Mouse (Mus musculus): ENCODE measurements around the gene Ece1.

The Ece1 gene

DNA sequence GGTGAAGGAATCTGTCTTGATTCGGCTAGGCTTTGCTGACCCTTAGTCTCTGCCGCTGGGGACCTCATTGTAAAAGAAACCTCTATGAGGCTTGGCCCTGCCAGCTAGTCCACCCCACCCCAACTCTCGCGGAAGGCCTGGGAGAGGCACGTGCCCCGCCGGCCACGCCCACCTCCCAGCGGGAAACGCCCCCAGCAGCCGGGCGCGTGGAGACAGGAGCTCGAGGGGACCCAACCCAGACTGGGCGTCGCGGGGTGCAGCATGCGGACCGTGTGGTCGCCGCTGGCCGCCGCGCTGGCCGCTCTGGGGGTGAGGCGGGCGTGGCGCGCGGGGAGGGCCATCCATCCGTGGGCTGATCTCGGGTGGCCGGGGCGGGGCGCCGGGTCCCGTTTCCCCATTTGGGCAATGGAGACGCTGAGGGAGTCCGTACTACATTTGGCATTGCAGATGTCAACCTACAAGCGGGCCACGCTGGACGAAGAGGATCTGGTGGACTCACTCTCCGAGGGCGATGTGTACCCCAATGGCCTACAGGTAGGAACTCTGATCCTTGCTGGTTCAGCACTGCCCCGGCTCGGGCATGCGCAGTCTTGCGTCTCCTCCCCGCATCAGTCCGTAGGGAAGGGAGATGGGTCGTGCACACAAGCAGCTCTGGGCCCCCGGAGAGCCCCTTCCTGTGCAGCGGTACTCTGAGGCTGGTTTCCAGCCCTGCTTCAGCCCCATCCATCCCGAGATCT, 51.5 kb downstream of the Ece1 start:
- peak; percentile 31 for DNase-seq (ENCODE audit: low read depth, low spot score)

DNA sequence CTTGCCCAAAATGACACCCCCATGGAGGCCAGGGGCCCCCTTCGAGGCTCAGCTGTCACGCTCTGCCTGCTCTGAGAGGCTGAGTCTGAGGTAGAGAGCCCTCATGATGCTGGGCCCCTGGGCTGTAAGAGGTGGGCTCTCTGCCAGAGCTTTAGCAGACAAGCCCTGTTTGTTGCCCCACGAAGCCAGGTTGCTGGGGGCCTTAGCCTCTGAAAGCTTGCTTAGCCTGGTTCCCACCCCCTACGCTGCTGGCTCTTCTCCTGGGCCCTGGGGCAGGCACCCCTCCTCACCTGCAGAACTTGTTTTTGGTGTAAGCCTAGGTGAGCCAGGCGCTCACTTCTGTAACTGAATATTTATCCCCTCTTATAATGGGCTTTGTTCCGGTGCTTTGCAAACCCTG, 55.6 kb downstream of the Ece1 start:
- DNase-seq (ENCODE audit: low read depth, low spot score) = no peak

DNA sequence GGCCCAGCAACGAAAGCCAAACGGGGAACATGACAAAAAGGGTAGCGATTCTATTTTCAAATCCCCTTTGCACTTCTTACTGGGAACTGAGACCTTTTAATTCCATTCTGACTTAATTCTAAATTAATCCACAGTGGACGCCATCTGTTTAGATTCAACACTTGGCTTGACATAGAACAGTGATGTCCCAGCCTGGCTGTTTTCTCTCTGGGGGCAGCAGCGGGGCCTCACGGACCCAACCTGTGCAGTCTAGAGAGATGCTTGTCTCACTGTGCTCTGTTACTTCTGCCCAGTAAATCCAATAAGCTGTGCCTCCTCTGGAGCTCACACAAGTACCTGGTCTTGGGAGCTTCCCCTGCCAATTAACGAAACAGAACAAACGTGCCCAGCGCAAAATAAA, 56.5 kb downstream of the Ece1 start:
- DNase-seq (ENCODE audit: low read depth, low spot score) = no peak

DNA sequence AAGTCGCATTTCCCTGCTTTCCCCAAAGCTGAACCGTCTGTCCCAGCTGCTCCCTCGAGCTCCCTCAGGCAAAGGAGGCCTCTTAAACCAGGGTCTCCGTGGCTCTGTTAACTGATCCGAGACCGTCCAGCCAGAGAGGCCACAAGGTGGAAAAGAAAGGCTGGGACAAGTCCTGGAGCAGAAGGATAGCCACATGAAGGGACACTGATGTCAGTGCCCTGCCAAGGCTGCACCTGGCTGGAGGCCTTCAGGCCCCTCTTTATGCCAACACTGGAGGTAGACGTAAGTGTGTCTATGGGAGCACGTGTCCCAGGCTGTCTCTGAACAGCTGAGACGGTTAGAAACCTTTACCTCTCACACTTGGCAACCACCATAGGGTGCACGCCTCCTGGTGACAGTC, 57.1 kb downstream of the Ece1 start:
- DNase-seq (ENCODE audit: low read depth, low spot score) = no peak

DNA sequence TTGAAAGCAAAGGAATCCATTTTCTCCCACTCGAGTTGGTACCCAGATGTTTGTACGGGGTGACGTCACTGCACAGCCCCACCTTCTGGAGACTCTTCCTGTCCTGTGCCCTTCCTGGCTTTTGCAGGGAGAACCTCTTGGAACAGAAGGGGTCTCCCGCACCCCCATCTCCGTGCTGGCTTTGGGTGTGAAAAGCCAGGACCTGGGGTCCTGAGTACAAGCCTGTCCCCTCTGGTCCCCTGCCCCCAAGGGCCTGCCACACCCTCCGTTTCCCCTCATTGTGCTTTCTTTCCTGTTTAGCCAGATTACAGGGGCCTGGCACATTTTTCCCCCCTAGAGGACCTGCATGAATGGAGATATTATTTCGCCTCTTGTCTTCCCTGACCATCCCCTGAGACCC, 58.0 kb downstream of the Ece1 start:
- DNase-seq (ENCODE audit: low read depth, low spot score) = no peak

DNA sequence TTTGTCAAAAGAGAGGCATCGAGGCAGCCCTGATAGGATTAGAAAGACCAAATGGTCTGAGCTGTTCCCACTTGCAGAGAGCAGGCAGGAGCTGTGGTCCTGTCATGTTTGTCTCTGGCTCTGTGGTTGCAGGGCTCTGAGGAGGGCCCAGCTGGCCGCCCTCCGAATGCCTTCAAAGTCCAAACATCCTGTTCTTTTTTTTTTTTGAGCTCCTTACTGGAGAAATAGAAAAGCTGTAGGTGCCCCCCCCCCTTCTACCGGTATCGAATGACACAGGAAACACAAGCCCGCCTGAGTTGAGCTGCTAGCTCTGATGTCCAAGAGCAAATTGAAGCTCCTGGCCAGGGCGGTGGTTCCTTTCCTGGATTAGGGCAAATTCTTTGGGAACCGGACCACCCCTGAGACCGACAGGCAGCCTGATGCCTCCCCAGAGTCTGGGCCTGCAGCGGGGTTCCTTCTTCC, 58.5 kb downstream of the Ece1 start:
- DNase-seq (ENCODE audit: low read depth, low spot score) = no peak

DNA sequence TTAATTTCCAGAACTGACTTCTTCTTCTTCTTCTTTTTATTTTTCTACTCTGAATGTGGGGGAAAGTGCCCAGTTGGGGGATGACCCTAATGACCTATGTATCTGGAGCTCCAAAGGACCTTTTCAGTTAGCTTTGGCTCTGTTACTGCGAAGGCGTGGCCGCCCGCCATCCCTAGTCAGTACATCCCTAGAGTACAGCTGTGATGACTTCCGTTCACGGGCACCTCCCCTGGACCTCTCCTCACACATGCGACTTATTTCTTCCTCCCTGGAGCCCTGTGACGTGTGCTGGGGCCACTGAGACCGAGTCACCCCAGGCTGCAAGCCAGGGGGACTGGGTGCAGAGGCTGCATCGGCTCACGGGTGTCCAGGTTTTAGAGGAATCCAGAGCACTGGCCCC, 59.5 kb downstream of the Ece1 start:
- DNase-seq (ENCODE audit: low read depth, low spot score) = no peak

DNA sequence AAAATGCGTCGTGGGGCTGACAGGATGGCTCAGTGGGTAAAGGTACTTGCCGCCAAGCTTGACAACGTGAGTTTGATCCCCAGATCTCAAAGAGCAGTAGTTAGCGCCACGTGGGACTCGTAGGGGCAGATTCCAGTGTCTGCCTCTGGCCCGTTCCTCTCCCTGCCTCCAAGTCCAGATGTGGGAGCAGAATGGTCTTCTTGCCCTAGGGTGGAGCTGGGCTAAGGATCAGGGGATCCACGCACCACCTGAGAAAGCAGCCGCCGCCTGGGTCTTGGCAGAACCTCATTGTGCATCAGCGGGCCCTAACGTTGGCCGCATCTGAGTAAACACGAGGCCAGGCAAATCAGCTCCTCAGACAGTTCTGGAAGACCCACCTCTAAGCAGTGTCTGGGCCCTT, 61.0 kb downstream of the Ece1 start:
- DNase-seq (ENCODE audit: low read depth, low spot score) = no peak

DNA sequence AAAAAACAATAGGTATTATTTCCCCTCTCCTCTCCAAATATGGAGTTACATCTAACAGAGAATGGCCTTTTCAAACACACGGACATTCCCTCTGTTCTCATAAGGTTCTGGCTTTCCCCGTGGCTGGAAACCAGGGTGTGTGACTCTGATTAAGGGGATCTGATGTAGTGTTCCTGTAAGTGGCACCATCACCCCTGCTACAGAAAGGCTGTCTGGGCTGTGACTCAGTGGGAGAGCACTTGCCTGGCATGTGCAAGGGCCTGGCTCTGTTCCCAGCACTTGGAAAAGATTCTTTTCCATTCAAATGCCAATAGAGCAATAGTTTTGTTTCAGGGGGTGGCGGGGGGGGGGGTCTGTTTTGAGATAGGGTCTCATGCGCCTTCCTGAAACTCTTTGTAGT, 63.1 kb downstream of the Ece1 start:
- DNase-seq (ENCODE audit: low read depth, low spot score) = no peak

DNA sequence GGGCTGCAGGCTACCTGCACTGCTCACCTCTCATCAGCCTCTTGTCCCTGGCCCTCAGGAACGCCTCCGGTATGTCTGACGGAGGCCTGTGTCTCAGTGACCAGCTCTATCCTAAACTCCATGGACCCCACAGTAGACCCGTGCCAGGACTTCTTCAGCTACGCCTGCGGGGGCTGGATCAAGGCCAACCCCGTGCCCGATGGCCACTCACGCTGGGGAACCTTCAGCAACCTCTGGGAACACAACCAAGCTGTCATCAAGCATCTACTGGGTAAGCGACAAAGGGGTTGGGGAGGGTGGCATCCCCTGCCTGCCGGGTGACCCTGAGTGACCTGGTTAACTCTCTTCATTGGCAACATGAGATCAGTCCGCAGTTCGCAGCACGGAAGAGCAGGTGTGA, 64.1 kb downstream of the Ece1 start:
- no peak for DNase-seq (ENCODE audit: low read depth, low spot score)

DNA sequence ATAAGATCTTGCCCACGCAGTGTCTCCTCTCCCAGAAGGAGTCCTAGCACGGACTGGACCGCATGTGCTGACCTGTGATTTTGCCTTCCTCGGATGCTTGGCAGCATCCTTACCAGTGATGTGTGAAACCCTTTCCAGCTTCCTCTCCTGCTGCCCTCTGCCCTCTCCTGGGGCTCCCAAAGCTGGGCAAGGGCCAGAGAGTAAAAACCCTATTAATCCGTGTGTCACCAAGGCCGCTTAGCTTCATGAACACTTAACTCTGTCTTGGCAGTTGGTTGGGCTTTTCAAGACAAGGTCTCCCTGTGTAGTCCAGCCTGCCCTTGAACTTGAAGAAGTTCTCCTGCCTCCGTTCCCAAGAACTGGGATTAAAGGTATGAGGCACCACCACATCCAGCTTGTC, 65.1 kb downstream of the Ece1 start:
- DNase-seq (ENCODE audit: low read depth, low spot score) = no peak

DNA sequence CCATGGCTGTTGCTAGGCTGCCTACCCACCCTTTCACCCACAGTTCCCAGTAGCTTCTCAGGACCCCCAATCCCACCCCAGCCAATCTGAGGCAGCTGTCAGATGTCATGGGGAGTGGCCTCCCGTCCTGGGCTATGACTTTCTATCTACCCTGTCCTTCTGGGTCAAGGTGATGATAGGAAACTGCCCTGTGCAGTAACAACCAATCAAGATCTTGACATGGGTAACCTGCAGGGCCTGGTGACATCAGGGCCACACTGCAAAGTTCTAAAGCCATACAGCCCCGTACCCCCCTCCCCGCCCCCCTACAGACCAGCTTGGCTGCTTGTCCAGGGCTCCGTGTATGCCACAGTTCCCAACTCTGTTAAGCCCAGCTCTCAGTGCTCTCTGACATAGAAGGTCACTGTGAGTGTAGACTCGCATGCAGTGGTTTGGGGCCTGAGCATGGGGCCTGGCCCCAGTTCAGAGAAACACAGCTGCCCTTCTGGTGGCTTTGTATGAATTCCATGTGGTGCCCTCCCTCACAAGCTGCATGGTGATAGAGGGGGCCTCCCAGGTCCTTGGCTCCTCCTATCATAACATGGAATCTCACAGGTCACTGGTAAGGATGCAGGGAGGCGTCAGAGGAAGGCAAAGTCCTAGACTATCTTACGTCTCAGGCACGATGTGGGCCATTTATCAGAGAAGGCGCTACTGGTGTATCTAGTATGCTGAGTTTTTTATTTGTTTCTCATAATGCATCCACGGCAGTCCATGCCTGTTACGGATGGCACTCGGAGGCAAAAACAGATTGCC, 65.9 kb downstream of the Ece1 start:
- no peak for DNase-seq (ENCODE audit: low read depth, low spot score)

DNA sequence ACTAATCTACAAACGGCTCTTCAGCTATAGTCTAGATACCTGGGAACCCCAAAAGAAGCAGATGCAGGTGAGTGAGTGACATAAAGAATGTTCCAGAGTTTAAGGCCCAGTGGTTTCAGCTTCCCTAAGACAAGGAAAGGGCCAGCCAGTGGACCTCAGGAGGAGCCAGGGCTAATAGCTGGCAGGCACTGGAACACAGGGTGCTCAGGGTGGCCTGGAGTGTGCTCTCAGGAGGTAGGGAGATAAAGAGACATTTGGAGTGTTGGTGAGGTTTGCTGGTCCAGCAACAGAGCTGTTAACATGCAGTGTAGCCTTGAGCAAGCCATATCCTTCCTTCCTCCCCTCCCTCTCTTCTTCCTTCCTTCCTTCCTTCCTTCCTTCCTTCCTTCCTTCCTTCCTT, 66.8 kb downstream of the Ece1 start:
- no peak for DNase-seq (ENCODE audit: low read depth, low spot score)

DNA sequence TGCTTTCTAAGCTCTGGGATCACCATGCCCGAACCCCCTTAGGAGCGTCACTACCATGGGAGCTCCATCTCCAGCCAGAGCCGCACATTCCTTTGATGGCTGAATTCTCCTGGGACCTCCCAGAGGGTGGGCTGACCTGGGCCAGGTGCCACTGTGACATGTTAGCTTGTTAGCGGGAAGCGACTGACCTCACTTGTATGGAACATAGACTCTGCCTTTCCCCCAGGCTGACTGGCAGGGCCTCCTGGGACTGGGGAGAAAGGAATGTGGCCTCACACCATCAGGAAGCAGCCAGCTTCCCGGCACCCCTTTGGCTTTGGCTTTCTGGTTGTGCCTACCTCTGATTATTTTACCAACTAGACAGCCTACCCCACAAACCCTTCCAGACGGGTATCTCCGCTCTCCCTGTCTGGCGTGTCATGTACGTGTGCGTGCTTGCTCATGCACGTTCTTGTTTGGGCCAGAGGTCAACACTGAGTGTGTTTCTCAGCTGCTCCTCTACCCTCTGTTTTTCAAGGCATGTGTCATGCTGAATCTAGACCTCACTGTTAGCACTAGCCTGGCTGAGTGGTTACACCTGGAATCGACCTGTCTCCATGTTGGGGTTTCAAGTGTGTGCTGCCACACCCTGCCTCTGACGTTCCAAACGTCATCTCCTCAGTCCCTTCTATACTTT, 67.4 kb downstream of the Ece1 start:
- no peak for DNase-seq (ENCODE audit: low read depth, low spot score)

DNA sequence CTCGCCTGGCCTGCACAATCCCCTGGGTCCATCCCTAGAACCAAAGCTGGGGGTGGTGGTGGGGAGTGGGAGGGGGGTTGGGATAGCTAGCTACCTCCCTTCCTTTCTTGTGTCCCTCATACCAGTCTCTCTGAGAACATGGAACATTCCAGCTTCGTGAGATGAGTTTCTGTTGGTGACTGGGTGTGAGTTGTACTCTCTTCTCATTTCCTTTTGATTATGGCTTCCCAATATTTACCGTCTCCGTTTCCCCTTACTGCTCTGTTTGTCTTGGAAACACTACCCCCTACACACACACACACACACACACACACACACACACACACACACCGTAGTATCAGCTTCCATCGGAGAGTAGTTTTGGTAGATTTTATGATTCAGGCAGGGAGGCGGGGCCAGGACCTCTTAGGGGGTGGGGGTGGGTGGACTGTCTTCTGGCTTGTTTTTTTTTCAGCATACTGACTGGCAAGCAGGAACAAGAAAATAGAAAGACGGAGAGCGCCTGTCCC, 68.5 kb downstream of the Ece1 start:
- DNase-seq (ENCODE audit: low read depth, low spot score) = no peak

DNA sequence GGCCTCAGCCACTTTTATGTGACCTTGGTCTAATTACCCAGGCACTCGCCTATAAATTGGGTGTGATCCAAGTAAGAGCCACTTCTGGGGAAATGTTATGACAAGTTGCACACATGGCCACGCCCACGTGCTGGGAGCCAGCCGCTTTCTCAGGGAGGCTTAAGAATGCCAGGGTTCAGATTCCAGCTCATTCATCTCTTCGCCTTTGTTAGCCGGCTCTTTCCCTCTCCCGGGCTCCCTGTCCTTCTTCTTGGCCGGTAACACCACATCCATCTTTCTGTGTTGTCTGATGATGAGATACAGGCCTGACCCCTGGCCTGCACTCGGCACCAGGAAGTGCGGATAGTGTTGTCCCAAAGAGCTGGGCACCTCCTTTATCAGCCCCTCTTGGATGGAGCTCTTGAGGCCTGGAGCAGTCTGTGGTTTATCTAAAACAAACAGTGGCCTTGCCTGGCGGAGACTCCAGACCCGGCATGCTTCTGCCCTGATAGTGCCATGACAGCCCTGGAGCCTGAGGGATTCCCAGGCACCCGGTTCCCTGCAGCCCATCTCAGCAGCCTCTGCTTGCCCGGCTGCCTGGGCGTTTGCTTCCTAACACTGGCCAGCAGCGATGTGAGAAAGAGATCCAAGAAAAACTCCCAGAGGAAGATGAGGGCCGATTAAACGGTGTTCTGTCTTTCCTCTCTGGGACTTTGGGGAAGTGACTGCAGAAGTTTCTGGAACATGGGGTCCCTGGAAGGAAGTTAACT, 69.1 kb downstream of the Ece1 start:
- DNase-seq (ENCODE audit: low read depth, low spot score) = no peak

DNA sequence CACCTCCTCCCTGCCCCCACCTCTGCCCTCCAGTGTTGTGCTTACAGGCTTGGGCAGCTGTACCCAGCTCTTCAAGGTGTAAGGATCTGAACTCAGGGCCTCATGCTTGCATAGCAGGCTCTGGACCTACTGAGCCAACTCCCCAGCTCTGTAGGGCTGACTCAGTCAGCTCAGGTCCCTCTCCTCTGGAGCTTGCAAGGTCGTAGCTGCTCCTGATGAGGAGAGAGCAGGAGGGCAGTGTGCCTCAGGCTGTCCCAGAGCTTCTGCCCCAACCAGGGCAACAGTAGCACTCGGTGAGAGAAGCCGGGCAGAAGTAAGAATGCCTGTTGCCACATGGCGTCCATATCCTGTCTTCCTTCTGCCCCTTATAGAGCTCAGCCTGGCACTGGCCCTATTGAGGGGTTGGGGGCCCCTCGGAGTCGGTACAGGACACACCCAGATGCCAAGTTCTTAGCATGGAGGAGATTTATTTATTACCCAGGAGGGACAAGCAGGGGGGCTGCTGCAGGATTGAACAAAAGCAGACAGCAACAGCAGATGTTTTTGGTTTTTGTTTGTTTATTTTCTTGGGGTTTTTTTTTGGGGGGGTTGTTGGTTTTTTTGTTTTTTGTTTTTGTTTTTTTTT, 70.6 kb downstream of the Ece1 start:
- no peak for DNase-seq (ENCODE audit: low read depth, low spot score)

DNA sequence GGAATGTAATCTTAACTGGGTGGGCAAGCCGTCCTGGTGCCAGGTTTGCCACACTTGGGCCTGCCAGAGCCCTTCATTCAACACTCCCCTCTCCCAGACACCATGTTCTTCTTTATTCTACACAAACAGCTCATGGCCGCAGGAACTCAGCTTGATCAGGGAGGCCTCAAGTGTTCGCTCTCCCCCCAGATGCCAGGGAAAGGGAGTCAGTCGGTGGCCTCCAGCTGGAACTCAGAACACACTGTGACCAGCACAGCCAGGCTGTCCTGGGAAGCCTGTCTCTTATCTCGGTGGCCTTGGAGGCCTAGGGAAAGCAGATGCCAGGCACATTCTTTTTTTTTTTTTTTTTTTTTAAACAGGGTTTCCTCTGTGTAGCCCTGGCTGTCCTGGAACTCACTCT, 71.3 kb downstream of the Ece1 start:
- DNase-seq (ENCODE audit: low read depth, low spot score) = no peak

DNA sequence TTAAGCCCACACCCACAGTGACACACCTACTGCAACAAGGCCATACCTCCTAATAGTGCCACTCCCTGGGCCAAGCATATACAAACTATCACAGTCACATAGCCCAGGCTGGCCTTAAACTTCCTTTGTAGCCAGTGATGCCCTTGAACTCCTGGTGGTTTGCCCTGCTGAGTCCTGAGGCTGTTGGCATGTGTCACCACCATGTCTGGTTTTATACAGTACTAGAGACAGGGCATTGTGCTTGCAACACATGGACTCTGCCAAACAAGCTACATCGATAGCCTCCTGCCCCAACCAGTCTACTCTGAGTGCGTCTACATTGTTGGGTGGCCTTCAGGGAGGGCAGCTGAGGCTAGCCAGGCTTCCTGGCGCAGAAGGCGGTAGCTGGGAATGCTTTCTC, 74.1 kb downstream of the Ece1 start:
- DNase-seq (ENCODE audit: low read depth, low spot score) = no peak

DNA sequence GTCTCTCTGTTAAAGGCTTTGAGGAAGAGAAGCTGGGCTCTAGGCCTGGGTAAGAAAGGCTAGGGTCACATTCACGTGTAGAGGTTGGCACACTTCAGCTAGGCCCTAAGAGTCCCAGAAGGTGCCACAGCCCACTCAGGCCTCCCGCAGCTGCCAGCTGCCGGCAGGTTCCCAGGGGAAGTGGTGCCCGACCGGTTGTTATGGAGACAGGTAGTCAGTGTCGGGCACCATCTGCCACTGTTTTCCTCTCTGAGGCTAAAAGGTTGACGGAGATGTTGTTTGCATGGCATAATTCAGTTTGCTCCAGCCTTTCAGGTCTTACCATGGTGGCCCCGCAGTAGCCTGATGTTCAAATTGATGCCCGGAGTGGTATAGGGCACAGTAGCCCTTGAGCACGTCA, 78.0 kb downstream of the Ece1 start:
- DNase-seq (ENCODE audit: low read depth, low spot score) = no peak

DNA sequence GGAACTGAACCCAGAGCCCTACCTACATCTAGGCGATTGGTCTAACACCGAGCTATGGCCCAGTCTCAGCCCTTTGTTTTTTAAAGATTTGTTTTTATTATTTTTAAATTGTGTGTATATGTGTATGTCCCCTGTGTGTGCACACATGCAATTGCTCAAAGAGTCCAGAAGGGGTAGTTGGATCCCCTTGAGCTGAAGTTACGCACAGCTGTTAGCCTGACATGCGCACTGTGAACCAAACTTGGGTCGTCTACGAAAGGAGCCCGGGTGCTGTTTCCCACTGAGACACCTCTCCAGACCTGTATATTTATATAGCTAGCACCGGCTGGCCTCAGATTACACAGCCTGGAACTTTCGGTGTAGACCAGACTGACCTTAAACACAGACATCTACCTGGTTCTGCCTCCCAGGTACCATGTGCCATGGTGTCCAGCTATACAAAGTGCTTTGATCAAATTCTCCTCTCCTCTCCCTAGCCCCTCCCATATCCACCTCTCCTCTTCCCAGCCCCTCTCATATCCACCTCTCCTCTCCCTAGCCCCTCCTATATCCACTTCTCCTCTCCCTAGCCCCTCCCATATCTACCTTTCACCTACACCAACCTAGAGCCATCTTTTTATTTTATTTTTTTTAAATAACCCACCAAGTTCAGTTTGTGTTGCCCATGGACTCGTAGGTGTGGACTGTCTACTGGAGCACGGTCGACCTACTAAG, 79.3 kb downstream of the Ece1 start:
- DNase-seq (ENCODE audit: low read depth, low spot score) = no peak
